Mouse (Mus musculus): ENCODE results near the gene Osbpl3.

GRCm38 (mm10) chr6:50350911-50351310 is 105.1 kb downstream of the Osbpl3 start:
- no peak for TF ChIP-seq POLR2A (IDR thresholded peaks at IDR 0.05; ENCODE audit: insufficient read depth, low read depth, low read length)
- TF ChIP-seq CTCF (IDR thresholded peaks at IDR 0.05; ENCODE audit: insufficient read depth, low read depth, low read length) = no peak

Measured in olfactory bulb, adult 2 months (tissue).